Mouse (Mus musculus) frontal cortex, postnatal 36 days (tissue): ENCODE results near the gene Mcpt4.
"Not testable (repeated sequence)": the region's sequence is repeated elsewhere in the genome, so short reads cannot be mapped to it uniquely, and the experiment has no call there.

Source experiments
- DNase-seq, 2 experiments: peaks; one replicate each; pipeline ENCODE4 v3.0.0; 2022; ENCODE audit warnings: low spot score in 2 of 2

Mcpt4 gene

DNA sequence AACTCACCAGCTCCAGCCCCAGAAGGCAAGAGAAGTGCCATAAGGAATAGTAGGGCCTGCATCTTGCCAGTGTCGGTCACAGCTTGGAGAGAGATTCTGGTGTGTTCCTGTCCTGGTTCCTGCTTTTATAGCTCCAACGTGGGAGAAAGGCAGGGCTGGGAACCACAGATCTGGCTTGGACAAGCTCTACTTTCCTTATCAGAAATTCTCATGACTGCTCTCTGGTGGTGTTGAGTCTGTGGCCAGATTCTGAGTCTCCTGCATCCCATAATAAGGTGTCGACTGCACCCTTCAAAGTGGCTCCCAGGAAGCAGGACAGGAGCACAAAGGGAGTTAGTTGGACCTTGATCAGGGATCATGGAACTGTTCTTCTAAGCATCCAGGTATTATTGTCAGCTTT lies at the start of gene Mcpt4:
Gene Mcpt4, minus strand, starts transcription at position 101 of the 400 bp plus-strand sequence.
- DNase-seq = not testable (repeated sequence)

- peak in 1 of 2 experiments; percentile 3 for DNase-seq
Observed at GRCm38 (mm10) chr14:56105447-56106180, 43.5 kb upstream of the Mcpt4 start.

- DNase-seq = no peak
Observed at GRCm38 (mm10) chr14:56105016-56105415, 42.9 kb upstream of the Mcpt4 start.

- DNase-seq = no peak
Observed at GRCm38 (mm10) chr14:56103452-56103851, 41.3 kb upstream of the Mcpt4 start.

DNA sequence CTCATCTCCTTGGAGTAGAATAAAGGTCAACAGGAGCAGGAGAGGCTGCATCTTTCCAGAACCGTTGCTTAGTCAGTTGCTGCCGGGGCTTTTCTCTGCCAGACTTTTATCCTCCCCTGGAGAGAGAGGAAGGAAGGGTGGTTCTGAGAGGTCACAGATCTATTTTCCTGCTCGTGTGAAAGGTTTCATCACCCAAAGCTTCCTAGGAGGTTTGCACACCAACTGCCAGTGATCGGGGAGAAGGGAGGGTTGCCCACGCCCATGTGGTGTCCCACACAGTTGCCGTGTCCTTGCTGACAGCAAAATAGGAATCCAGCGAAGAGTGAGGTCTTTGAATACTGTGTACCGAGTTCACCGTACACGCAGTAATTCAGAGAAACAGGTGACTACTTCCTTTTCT lies 40.3 kb upstream of the Mcpt4 start, which contains the start of gene Ctsg:
Gene Ctsg, minus strand, starts transcription at position 189 of the 400 bp plus-strand sequence.
- no peak for DNase-seq

DNA sequence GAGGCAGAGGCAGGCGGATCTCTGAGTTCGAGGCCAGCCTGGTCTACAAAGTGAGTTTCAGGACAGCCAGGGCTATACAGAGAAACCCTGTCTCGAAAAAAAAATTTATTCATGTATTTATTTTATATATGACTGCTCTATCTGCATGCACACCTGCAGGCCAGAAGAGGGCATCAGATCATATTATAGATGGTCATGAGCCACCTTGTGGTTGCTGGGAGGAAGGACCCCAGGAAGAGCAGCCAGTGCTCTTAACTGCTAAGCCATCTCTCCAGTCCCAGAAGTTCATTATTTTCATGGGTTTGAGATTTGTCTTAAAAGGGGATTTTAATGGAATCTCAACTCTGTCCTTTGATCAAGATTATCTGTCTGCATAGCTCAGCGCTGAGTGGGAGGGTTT lies 36.8 kb upstream of the Mcpt4 start:
- DNase-seq = peak in 1 of 2 experiments; percentile 3

DNA sequence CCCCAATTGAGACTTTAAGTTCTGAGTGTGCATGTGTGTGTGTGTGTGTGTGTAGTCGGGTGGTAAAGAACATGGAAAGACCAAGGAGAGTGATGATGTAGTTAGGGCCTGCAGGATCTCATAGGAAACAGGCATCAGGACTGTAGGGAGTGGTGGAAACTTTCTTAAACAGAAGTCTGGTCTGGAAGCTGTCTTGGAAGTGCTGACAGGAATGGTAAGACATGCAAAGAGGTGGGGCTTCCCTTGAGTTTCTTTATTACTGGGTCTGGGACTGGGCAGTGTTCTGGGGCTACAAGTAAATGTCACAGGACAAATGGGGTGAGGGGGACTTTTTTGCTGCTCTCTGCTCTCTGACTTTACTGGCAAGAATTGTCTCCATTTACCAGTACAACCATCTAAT lies 35.5 kb upstream of the Mcpt4 start:
- no peak for DNase-seq

GRCm38 (mm10) chr14:56093353-56093752 lies 31.2 kb upstream of the Mcpt4 start:
- DNase-seq = no peak

DNA sequence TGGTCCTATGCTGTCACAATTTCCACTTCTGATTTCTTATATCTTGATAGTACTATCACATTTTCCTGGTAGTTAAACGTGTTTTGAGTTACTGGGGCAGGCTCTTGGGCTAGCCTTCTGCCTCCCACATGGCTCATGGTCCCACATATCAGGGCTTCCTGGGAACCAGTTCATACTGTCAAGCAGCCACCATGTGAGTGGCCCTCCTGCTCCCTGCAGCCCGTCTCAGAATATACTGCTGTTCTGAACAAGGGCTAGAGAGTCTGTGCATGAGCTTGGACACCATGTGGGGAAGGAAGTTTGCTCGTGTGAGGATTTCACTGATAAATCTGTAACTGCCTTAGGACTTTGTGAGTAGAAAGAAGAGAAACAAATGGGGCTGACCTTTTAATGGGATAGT lies 24.6 kb upstream of the Mcpt4 start:
- no peak for DNase-seq

GRCm38 (mm10) chr14:56085167-56085566 lies 23.1 kb upstream of the Mcpt4 start, which contains the start of gene Mcpt8:
TSS of gene Mcpt8 (minus strand) at chr14:56085273.
- no peak for DNase-seq

DNA sequence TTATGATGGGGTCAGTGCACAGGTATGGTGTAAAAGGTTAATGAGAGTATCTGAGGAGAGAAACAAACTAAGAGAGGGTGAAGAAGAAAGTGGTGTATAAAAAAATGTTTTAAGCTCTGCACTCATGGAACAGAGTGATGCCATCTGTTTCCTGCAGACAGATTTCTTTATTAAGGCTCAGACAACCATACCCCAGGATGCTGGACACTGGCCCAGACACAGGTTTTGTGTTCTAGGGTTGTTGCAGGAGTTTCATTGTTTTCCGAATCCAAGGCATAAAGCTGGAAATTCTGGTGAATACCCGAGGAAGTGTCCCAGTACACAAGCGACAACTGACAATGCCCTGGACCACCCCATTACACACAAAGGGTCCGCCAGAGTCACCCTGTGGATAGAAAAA lies 19.9 kb upstream of the Mcpt4 start:
- DNase-seq = no peak

DNA sequence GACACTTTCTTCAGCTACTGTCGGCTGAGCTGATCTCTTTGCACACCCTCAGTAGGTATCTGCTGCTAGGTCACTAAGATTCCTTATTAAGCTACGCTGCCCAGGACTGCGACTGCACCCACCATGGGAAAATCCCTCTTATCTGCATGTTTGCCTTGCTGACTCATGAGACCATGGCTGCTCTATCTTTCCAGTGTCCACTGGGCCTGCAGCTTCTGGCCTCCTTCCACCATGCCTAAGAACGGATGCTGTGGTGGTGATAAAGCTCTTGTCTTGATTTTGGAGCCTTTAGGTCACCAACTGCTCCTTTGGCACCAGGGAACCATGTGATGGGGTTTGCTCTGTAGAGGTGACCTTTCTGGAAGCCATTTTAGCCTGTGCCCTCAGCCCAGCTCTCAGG lies 4.4 kb downstream of the Mcpt4 start:
- no peak for DNase-seq

GRCm38 (mm10) chr14:56055408-56055807 lies 6.7 kb downstream of the Mcpt4 start:
- no peak for DNase-seq

- DNase-seq = not testable (repeated sequence)
Observed at GRCm38 (mm10) chr14:56041792-56042191, 20.3 kb downstream of the Mcpt4 start, which contains the start of gene Mcpt2. TSS of gene Mcpt2 (plus strand) at chr14:56042041.

DNA sequence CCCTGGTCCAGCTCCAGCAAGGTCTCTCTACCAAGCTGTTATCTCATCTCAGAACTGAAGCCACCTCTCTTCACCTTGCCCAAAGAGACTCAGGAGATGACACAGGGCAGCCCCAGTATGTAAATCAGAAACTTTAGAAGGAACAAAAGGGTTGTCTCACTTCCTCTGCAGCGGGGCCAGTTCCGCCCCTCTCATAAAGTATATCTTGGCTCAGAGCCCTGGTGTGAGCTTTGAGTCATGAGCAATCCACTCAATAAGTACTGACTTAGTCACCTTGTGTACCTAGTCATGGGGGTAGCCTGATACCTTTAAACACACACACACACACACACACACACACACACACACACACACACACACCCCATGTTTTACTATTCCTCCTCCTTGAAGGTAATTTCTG lies 27.7 kb downstream of the Mcpt4 start:
- no peak for DNase-seq

DNA sequence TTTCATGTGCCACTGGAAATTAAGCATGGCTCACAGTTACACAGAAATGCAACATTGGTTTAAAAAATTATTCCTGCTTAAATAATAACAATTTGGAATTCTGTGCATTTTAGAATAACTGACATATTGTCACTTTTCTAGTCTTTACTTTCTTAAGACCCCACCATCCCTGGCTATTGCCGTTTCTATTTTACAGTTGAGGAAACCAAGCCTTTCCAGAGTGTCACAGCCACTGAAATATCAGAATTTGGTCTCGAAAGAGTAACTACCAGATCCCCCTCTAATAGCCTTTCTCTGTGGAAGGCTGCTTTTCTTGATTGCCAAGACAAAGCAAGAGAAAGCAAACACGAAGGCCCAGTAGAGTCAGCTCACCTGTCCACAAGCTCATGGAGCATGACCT lies 31.7 kb downstream of the Mcpt4 start, which contains the start of gene Mcpt9:
Gene Mcpt9, minus strand, starts transcription at position 101 of the 400 bp plus-strand sequence.
- not testable (repeated sequence) for DNase-seq

GRCm38 (mm10) chr14:56021305-56021704 lies 40.8 kb downstream of the Mcpt4 start:
- not testable (repeated sequence) for DNase-seq

DNA sequence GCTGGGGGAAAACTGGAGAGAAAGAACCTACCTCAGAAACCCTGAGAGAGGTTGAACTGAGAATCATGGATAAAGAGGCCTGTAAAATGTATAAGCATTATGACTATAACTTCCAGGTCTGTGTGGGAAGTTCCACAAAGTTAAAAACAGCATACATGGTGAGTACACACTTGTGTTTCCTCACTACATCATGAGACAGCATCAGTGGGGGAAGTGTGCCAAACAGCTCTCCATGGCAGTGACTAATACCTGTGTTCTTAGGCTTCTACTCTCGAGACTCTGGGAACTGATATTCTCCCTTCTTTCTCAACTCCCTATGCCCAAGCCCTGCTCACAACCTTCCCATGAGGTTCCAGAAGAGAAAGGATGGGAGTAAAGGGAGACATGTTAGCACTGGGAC lies 42.7 kb downstream of the Mcpt4 start:
- peak; percentile 5 for DNase-seq

- DNase-seq = not testable (repeated sequence)
Observed at GRCm38 (mm10) chr14:56017671-56018070, 44.4 kb downstream of the Mcpt4 start, which contains the start of gene Mcpt1. TSS of gene Mcpt1 (plus strand) at chr14:56017971.

DNA sequence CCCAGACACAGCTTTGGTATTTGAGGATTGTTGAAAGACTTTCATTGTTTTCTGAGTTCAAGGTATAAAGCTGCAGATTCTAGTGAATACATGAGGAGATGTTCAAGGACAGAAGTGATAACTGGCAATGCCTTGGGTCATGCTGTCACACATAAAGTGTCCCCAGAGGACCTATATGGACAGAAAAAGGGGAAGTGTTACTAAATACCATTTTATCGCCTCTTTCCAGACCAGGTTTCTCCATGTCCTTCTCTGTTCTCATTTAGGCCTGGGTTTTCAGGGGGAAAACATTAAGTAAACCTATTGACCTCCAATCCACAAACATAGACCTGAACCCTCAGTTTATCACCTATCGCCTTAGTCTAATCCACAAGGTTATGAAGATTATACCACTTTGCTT lies 48.2 kb downstream of the Mcpt4 start:
- DNase-seq = no peak

DNA sequence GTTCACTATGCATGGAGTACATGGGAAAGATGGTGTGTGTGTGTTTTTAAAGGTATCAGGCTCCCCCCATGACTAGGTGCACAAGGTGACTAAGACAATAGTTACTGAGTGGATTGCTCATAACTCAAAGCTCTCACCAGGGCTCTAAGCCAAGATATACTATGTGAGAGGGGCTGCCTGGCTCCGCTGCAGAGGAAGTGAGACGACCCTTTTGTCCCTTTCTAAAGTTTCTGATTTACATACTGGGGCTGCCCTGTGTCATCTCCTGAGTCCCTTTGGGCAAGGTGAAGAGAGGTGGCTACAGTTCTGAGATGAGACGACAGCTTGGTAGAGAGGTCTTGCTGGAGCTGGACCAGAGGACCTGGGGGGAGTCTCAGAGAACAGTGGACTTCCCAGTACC lies 49.0 kb downstream of the Mcpt4 start:
- no peak for DNase-seq
